Mouse (Mus musculus): ENCODE data around the gene Hectd4.

Gene Hectd4

GRCm38 (mm10) chr5:121287213-121287612, 67.2 kb downstream of the Hectd4 start:
- 46% methylated on average over 2 of the region's 2 CpGs for WGBS

GRCm38 (mm10) chr5:121290289-121290688, 70.3 kb downstream of the Hectd4 start:
- 51% methylated on average over 3 of the region's 3 CpGs for WGBS

- 71% methylated on average over 16 of the region's 16 CpGs for WGBS
These were observed 72.5 kb downstream of the Hectd4 start for GRCm38 (mm10) chr5:121292309-121293165.

GRCm38 (mm10) chr5:121305009-121305408, 85.0 kb downstream of the Hectd4 start:
- WGBS = 71% methylated on average over 7 of the region's 7 CpGs

- WGBS = 50% methylated on average over 3 of the region's 3 CpGs
These were observed 87.6 kb downstream of the Hectd4 start for GRCm38 (mm10) chr5:121307620-121308019.

GRCm38 (mm10) chr5:121311576-121311975, 91.6 kb downstream of the Hectd4 start:
- WGBS = 92% methylated on average over 8 of the region's 8 CpGs

GRCm38 (mm10) chr5:121313764-121314474, 93.9 kb downstream of the Hectd4 start:
- 68% methylated on average over 10 of the region's 10 CpGs for WGBS

- 81% methylated on average over 14 of the region's 14 CpGs for WGBS
These were observed 106.2 kb downstream of the Hectd4 start for GRCm38 (mm10) chr5:121326079-121326805.

GRCm38 (mm10) chr5:121329333-121330058, 109.5 kb downstream of the Hectd4 start:
- 51% methylated on average over 11 of the region's 11 CpGs for WGBS

- WGBS = 61% methylated on average over 14 of the region's 19 CpGs
These were observed 110.3 kb downstream of the Hectd4 start for GRCm38 (mm10) chr5:121330154-121330816.

GRCm38 (mm10) chr5:121331731-121332130, 111.7 kb downstream of the Hectd4 start:
- 90% methylated on average over 10 of the region's 10 CpGs for WGBS

GRCm38 (mm10) chr5:121333976-121334375, 114.0 kb downstream of the Hectd4 start:
- WGBS = 94% methylated on average over 9 of the region's 9 CpGs

GRCm38 (mm10) chr5:121334454-121334853, 114.4 kb downstream of the Hectd4 start:
- WGBS = 77% methylated on average over 5 of the region's 5 CpGs

GRCm38 (mm10) chr5:121335426-121335825, 115.4 kb downstream of the Hectd4 start:
- WGBS = 82% methylated on average over 4 of the region's 4 CpGs

GRCm38 (mm10) chr5:121336009-121336408, 116.0 kb downstream of the Hectd4 start:
- WGBS = 41% methylated on average over 3 of the region's 3 CpGs

GRCm38 (mm10) chr5:121336776-121337175, 116.8 kb downstream of the Hectd4 start:
- WGBS = 70% methylated on average over 6 of the region's 6 CpGs

- 70% methylated on average over 7 of the region's 7 CpGs for WGBS
These were observed 119.7 kb downstream of the Hectd4 start for GRCm38 (mm10) chr5:121339507-121340230.

GRCm38 (mm10) chr5:121340965-121341473, 121.0 kb downstream of the Hectd4 start:
- WGBS = 50% methylated on average over 7 of the region's 7 CpGs

GRCm38 (mm10) chr5:121342490-121342889, 122.5 kb downstream of the Hectd4 start:
- WGBS = 66% methylated on average over 11 of the region's 11 CpGs

- 87% methylated on average over 8 of the region's 8 CpGs for WGBS
These were observed 124.0 kb downstream of the Hectd4 start for GRCm38 (mm10) chr5:121343997-121344396.

All from cerebral cortex, adult 2 months (tissue).